Mouse (Mus musculus) activated CD4-positive, CD25-positive, alpha-beta regulatory T cell, adult 4 months (primary cell): ENCODE measurements around the gene Chchd2. TPM values are rescaled to one million over a fixed set of nuclear protein-coding genes. Genes with fewer than 3 reads are reported as not detected.
"Not testable (repeated sequence)": the region's sequence is repeated elsewhere in the genome, so short reads cannot be mapped to it uniquely, and the experiment has no call there.

Experiments
- ATAC-seq: one replicate; pipeline ENCODE4 v1.8.0; 2017
- polyA plus RNA-seq, 2 experiments: library from polyadenylated mRNA; unstranded; fragments of 100-300 nt; shearing (Covaris generic); gene quantifications; one replicate each; pipeline ENCODE4 v1.2.1; 2017

Gene Chchd2
- 100 to 1,000 TPM; 408 to 480 TPM for polyA plus RNA-seq

DNA sequence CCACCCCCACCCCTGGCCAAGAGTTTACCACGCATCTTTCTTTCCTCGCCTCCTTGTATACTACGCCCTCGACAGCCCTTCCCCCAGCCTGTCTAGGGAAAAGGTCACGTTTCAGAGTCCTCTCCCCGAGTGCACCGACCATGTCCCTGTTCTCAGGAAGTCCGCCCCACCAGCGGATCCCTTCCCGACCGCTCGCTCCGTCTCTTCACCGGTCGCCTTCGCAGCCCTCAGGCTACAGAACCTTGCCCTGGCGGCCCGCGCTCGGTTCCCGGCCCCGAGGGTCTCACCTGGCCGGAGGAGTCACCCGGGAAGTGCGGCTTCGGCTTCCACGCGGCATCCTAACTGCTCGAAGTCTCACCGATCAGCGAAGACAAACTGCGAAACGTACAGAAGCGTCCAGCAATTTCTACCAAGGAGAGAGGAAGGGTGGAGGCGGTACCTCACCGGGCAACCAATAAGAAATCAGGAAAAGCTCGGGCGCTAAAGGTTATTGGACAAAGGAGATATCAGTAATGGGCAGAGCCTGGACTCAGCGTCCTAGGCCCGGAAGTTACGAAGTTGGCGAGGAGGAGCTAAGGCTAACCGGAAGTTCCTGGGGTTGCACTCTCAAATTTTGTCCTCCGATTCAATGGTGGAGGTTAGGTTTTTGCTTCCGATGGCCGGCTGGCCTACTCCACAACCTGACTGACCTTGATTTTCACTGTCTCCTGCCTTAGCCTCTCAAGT lies at the start of gene Chchd2:
Gene Chchd2, minus strand, starts transcription at position 560 of the 726 bp plus-strand sequence.
- peak; percentile 94 for ATAC-seq

DNA sequence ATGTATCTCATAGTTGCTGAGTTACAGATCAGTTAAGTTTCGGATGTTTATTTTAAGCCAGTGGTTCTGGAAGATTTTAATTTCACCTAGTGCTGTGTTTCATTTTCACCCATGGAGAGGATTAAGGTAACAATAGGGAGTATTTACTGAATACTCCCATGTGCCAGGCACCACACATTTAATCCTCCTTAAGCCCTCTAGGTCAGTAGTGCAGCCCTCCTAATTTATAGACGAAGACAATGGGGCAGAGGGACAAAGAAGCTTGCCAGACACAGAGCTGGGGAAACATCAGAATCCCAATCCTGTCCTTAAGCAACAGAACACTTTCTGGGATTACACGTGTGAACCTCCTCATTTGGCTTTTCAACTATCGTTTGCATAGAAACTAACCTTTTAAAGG lies 49.7 kb upstream of the Chchd2 start:
- ATAC-seq: no peak

DNA sequence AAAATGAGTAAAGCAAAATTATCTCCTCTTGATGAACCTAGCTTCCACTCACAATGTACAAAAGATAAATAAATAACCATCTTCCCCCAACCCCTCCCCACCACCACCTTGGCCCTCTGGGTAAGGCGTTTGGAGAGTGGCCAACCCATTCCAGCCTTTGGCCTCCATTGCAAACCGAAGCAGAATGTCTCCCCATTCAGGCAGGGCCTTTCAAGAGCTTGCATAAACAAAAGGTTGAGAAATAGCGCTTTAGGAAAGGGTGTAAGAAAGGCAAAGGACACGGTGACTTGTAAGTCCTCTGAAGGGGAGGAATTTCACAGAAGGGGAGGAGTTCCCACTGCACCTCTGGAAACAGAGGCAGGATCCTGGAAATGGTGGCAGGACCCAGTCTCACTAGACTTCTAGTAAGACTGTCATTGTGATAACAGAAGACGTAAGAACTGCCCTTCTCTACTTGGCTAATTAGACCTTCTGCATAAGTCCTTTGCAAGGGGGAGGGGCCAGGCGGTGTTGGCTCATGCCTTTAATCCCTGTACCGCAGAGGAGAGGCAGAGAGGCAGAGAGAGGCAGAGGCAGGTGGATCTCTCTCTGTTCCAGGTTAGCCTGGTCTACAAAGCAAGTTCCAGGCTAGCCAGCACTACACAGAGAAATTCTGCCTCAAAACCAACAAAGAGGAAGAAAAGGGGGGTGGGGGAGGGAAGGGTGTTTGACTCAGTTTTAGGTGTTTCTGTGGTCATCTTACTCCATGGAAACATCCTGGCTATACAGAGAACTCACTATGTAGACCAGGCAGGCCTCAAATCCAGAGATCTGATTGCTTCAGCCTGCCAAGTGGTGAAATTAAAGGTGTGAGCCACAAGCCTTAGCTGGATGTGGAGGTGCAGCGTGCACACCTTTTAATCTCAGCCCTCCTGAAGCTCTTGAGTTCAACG lies 42.9 kb upstream of the Chchd2 start:
- ATAC-seq: no peak

DNA sequence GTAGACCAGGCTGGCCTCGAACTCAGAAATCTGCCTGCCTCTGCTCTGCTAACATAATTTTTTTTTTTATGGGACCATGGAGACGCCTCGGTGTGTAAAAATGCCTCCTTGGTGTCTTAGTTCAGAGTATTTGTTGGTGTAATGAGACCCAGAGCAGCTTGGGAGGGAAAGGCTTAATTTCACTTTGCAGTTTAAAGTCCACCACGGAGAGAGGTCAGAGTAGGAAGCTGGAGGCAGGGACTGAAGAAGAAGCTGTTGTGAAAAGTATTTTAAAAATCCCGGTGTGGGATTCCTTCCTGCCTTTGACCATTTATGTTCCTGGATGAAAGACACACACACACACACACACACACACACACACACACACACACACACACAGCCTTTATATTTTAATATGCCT lies 38.7 kb upstream of the Chchd2 start:
- ATAC-seq: no peak

DNA sequence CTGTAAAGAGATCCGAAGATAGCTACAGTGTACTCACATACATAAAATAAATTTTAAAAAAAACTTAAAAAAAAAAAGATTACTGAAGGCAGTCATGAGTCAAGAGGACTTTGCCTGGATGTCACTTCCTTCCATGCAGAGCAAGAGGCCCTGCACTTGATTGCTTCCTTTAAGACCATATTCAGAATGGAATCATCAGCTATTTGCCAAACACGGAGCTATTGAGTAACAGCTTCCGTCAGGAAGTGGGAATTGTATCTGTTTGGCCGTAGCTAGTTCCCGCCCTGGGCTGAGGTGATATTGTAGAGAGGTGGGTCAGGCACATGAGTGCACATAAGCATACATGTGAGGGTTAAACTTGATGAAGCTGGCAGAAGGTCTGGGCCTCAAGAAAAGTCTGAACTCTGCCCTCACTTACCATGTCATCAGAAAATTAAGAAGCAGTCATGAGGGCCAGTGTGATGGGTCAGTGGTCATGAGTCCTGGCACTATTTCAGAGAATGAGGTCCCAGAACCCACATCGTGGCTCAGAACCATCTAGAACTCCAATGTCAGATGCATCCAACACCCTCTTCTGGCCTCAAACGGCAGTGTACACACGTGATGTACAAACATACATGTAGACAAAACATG lies 37.7 kb upstream of the Chchd2 start:
- ATAC-seq: no peak

DNA sequence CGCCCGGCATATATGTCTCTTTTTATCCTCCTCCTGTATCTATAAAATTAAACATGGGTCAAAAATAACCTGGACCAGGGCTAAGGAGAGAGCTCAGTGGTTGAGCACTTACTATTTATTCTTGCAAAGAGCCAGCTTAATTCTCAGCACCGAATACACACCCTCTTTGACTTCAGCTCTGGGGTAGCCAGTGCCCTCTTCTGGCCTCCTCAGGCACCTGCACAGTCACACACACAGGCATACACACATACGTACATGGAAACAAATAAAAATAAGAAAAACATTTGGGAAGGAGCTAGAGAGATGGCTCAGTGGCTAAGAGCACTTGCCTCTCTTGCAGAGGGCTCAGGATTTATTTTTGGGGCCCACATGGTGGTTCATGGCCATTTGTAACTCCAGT lies 34.7 kb upstream of the Chchd2 start:
- no peak for ATAC-seq

DNA sequence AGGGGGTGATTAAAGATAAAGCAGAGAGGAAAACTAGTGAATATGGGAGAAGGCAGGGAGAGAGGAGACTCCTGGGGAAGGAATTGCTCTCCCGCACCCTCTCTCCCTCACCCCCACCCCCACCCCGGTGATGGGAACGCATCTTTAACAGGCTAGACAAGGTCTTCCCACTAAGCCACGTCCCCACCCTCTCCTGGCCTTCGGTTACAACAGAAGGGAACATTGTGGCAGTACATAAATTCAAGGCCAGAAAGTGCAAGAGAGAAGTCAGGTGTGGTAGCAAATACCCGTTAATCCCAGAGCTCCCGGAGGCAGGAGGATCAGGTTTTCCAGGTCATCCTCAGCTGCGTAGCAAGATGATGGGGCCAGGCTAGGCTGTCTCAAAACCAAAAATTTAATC lies 32.0 kb upstream of the Chchd2 start:
- no peak for ATAC-seq

DNA sequence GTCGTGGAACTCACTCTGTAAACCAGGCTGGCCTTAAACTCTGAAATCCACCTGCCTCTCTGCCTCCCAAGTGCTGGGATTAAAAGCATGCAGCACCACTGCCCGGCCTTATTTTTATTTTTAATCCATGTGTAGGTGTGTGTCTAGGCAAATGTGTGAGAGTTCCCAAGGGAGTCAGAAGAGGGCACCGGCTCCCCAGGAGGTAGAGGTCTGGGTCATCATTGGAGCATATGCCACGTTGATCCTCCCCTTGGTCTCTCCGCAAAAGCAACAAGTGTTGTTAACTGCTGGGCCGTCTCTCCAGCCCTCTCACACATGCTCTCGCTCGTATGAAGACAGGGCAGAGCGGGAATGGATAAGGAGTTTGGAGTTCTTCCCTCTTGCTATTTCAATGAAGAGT lies 31.5 kb upstream of the Chchd2 start:
- ATAC-seq: no peak

DNA sequence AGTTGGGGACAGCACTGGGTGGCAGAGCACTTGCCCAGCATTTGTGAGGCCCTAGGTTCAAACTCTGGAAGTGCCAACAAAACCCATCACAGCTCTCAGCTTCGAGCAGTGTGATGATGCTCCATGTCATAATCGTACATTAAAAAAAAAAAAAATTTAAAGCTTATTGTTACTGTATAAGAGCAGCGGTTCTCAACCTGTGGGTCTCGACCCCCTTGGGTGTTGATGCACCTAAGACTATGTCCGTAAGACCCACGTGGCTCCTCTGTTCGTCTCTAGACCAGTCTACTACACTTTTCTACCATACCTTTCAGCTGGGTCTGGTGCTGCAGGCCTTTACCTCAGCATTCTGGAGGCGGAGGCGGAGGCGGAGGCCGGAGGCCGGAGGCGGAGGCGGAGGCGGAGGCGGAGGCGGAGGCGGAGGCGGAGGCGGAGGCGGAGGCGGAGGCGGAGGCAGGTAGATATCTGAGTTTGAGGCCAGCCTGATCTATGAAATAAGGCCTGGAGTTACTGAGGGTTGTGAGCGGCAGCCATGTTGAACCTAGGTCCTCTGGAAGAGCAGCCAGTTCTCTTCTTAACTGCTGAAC lies 30.9 kb upstream of the Chchd2 start:
- no peak for ATAC-seq

DNA sequence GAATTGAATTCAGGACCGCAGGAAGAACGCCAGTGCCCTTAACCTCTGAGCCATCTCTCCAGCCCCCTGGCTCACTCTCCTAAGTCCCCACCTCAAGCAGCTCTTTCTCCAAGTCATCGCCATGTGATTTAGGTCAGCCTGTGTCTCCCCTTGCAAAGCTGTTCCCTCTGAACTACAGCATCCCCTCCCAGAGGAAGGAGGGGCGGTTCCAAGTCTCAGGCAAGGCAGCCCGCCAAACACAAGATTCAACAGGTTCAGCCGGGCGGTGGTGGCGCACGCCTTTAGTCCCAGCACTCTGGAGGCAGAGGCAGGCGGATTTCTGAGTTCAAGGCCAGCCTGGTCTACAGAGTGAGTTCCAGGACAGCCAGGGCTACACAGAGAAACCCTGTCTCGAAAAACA lies 28.2 kb upstream of the Chchd2 start:
- ATAC-seq: not testable (repeated sequence)

DNA sequence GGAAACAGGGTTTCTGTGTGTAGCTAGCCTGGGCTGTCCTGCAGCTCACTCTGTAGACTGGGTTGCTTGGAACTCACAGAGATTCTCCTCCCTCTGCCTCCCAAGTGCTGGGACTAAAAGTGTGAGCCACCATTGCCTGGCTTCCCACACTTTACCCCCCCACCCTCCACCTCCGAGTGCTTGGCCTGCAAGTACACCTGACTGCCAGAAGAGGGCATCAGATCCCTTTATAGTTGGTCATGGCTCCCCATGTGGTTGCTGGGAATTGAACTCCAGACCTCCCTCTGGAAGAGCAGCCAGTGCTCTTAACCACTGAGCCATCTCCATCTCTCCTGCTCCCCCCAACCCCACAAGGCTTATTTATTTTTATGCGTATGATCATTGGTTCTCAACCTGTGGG lies 26.8 kb upstream of the Chchd2 start:
- peak; percentile 72 for ATAC-seq

DNA sequence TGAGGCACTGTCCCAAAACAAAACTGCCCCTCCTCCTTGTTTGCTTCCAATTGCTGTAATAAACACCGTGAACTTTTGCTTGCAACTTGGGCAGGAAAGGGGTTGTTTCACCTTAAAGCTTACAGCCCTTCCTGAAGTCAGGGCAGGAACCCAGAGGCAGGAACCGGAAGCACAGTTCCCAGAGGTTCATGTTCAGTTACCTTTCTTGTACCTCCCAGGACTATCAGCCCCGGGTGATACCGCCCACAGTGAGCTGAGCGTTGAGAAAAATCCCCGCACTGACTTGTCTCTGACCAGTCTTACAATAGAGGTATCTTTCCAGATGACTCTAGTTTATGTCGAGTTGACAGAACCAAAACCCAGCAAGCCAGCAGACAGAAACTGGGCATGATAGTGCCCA lies 22.3 kb upstream of the Chchd2 start:
- ATAC-seq: no peak

DNA sequence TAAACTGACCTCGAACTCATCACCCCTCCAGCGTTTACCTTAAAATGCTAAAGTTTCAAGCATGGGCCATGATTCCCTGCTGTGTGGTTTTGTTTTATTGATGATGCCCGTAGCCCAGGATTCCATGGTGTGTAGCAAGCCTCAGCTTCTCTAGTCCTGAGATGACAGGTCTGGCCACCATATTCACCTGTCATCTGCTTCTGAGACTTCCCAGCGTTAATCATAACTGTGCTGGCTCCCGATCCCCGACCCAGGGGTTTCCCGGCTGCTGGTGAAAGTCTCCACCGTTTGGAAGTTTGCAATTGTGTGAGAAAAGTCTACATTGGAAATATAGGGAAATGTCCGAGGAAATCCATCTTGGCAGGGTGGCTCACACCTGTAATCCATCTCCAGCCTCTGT lies 21.9 kb upstream of the Chchd2 start:
- ATAC-seq: no peak

DNA sequence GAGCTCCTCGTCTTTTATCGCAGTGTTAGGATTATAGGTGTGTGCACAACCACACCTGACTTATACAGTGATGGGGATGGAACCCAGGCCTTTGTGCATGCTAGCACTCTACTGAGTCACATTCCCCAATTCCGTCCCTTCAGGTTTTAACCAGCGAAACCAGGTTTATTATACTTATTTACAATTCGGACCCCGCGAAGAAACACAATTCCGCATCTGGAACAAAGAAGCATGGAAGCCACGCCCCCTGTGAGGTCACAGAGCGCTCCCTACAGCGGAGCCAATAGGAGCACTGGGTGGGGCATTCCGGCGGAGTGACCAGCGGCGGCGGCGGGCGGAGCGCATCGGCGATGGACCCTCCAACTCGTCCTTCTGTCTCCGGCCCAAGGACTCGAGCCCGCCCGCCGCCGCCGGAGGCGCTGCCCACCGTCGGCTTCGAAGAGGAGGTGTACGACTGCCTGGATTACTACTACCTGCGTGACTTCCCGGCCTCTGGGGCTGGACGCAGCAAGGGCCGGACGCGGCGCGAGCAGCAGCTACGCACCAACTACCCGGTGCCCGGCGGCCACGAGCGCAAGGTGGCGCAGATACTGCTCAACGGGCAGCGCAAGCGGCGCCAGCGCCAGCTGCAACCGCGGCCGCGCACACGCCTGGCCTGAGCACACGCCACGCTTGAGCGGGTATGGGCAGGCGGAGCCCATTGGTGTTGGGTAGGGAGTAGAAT lies 21.1 kb upstream of the Chchd2 start, which contains the start of gene Nupr1l:
Gene Nupr1l, plus strand, starts transcription at position 299 of the 724 bp plus-strand sequence.
- ATAC-seq: peak; percentile 82

DNA sequence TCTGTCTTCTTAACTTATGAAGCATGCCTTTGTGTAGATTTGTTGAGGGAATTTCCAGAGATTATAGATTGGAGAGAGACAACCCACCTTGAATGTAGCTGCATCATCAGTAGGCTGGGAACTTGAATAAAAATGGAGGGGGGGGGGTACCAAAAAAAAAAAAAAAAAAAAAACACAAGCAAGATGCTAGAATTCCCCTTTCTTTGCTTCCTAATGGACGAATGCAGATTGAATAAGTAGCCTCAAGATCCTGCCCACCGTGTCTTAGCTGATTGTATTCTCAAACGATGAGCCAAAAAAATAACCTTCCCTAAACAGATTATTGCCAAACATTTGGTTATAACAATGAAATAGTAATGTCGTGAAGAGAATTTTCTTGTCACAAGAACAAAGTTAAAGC lies 20.5 kb upstream of the Chchd2 start:
- ATAC-seq: no peak

DNA sequence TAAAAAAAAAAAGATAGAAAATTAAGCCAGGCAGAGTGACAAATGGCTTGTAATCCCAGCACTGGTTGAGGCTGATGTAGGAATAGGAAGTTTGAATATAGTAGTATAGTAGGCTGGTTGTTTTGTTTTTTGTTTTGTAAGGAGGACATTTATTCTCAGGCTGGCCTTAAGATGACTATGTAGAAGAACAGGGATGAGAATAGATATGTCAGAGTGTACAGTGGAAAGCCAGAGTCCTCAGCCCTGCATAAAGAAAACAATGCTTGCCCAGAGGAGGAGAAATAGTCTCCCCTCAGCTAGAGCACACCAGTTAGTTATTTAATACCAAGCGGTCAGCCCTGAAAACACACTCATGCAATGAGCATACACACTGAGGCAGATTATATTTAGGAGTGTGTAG lies 11.2 kb upstream of the Chchd2 start, which contains the start of gene Phkg1:
Gene Phkg1, minus strand, starts transcription at position 101 of the 400 bp plus-strand sequence.
- no peak for ATAC-seq

DNA sequence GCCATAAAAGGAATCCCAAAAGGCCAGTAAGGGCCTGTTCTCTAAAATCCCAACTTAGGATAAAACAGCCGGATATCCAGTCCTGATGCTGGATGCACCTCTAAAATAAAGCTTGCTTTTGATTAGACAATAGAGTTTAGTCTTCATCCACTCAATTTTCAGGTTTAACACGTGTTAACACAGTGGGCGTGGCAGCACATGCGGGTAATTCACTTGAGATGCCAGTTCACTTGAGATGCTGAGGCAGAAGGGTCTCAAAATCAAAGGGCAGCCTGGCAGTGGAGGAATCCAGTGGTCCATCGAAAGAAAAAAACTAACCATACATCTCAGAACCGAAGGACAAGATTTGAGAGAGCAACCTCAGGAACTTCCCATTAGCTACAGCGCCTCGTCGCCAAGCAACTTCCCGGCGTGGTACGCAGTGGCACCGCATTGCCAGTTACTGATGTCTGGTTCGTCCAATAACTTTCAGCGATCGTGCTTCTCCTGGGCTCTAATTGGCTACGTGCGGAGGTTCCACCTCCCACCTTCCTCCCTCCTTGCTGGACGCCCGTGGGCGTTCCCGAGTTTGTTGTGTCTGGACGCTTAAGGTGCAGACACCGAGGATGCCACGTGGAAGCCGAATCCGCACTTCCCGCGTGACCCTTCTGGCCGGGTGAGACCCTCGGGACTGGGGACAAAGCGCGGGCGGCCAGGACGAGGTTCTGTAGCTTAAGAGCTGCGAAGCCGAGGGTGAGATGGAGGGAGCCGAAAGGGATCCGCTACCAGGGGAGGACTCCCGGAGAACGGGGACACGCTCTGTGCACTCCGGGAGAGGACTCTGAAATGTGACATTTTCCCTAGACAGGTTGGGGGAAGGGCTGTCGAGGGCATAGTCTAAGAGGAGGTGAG lies 8.2 kb upstream of the Chchd2 start, which contains the start of gene Zbed5:
Gene Zbed5, plus strand, starts transcription at position 526 of the 891 bp plus-strand sequence.
- peak; percentile 100 for ATAC-seq

DNA sequence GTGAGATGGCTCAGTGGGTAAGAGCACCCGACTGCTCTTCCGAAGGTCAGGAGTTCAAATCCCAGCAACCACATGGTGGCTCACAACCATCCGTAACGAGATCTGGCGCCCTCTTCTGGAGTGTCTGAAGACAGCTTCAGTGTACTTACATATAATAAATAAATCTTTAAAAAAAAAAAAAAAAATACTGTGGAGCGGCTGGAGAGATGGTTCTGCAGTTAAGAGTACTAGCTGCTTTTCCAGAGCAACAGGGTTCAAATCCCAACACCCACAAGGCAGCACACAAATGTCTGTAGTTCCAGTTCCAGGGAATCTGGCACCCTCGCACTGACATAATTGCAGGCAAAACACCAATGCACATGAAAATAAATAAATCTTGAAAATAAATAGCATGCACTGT lies 3.1 kb upstream of the Chchd2 start:
- ATAC-seq: not testable (repeated sequence)

DNA sequence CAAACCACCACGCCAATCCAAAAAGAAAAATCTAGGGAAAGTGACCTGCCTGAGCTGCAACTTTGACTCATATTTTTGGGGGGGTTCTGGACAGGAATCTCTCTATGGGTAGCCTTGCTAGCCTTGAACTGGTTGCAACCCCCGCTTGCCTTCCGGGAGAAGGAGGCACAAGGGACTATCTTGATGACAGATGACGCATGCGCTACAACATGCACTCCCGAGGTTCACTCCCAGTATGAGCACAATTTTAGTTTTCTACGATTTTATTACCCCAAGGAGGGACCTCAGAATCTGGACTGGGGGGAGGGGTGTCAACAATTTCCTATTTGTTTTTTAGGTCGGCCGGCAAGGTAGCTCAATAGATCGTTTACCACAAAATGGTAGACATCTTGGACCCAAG lies 999 bp downstream of the Chchd2 start:
- no peak for ATAC-seq

DNA sequence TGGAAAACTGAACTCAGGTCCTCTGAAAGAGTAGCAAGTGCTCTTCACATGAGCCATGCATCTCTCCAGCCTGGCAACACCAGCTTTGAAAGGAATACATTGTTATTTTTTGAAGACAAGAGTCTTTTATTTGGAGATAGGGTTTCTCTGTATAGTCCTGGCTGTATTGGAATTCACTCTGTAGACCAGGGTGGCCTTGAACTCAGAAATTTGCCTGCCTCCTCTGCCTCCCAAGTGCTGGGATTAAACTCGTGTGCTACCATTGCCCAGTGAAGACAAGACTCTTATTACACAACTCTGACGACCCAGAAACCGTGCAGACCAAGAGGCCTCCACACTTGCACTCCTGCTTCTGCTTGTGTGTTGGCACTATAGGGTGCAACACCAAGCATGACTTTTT lies 7.4 kb downstream of the Chchd2 start:
- no peak for ATAC-seq

DNA sequence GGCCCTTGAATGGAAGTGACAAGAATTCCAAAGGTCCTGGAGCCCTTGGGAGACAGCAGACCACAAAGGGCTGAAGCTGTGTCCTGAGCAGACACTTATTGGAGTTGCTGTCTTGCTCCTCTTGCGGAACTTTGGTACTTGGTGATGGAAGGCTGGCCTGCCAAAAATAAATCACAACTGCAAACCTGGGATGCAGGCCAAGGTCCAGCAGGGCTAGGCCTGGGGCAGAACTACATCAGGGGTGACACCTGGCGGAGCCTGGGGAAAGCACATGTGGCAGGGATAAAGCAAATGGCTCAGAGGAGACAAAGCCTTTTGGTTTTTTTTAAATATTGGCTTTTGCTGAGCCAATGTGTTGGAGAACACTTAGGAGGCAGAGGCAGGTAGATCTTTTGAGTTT lies 8.3 kb downstream of the Chchd2 start:
- ATAC-seq: no peak
